Mouse (Mus musculus) MEL (cell line): ENCODE measurements around the gene Nip7. TPM values are rescaled to one million over a fixed set of nuclear protein-coding genes. Genes with fewer than 3 reads are reported as not detected.

Experiments used
- DNase-seq: peaks from one replicate; pipeline ENCODE4 v3.0.0; 2011; ENCODE audit warnings: low read depth, low spot score
- H3K27ac ChIP-seq: 2 replicates; pipeline ENCODE4 v1.5.1; 2012; ENCODE audit warnings: low read depth, mild to moderate bottlenecking, control low read depth, low read length, moderate library complexity; ENCODE audit not compliant: control insufficient read depth
- H3K27me3 ChIP-seq, 2 experiments: fragments of 150-350 bp in 1 of 2; sonication (generic) in 1 of 2; 2 replicates each; pipeline ENCODE4 v1.6.1; 2012; ENCODE audit warnings: low read length in 2 of 2, mild to moderate bottlenecking in 2 of 2, improper control_type of control experiment in 1 of 2, moderate library complexity in 1 of 2; ENCODE audit not compliant: insufficient read depth in 2 of 2, control insufficient read depth in 1 of 2
- H3K36me3 ChIP-seq, 2 experiments: 2 replicates each; pipeline ENCODE4 v1.6.1; 2012 to 2014; ENCODE audit warnings: low read length in 2 of 2, improper control_type of control experiment in 1 of 2, inconsistent platforms in 1 of 2, mild to moderate bottlenecking in 1 of 2; ENCODE audit not compliant: insufficient read depth in 2 of 2, control insufficient read depth in 1 of 2
- H3K4me1 ChIP-seq, 2 experiments: fragments of 150-350 bp in 1 of 2; sonication (generic) in 1 of 2; 2 replicates each; pipeline ENCODE4 v1.6.1; 2012; ENCODE audit warnings: low read length in 2 of 2, improper control_type of control experiment in 1 of 2, mild to moderate bottlenecking in 1 of 2; ENCODE audit not compliant: insufficient read depth in 2 of 2, control insufficient read depth in 1 of 2
- H3K4me3 ChIP-seq, 2 experiments: fragments of 150-350 bp in 1 of 2; sonication (generic) in 1 of 2; 2 replicates each; pipeline ENCODE4 v1.5.1; 2012; ENCODE audit warnings: low read depth in 2 of 2, low read length in 2 of 2, mild to moderate bottlenecking in 2 of 2, moderate library complexity in 2 of 2, control low read depth in 1 of 2, improper control_type of control experiment in 1 of 2; ENCODE audit not compliant: control insufficient read depth in 1 of 2, insufficient read depth in 1 of 2
- H3K79me2 ChIP-seq: 2 replicates; pipeline ENCODE4 v1.6.1; 2012; ENCODE audit warnings: mild to moderate bottlenecking, low read length, moderate library complexity; ENCODE audit not compliant: control insufficient read depth, poor library complexity, insufficient read depth
- H3K9ac ChIP-seq: 2 replicates; pipeline ENCODE4 v1.6.1; 2012; ENCODE audit warnings: low read depth, mild to moderate bottlenecking, control low read depth, low read length, moderate library complexity; ENCODE audit not compliant: control insufficient read depth, poor library complexity, severe bottlenecking
- H3K9me3 ChIP-seq: fragments of 150-350 bp; sonication (generic); replicated peaks from 2 replicates; pipeline ENCODE4 v1.6.1; 2012; ENCODE audit warnings: mild to moderate bottlenecking, low read length, improper control_type of control experiment, moderate library complexity; ENCODE audit not compliant: insufficient read depth
- CHD1 ChIP-seq: IDR thresholded peaks from 2 replicates; pipeline ENCODE4 v1.6.1; 2012; ENCODE audit warnings: low read depth, mild to moderate bottlenecking, inconsistent platforms, low read length, improper control_type of control experiment
- CHD2 ChIP-seq: IDR thresholded peaks from 2 replicates; pipeline ENCODE4 v1.6.1; 2011; ENCODE audit warnings: low read length, improper control_type of control experiment
- CTCF ChIP-seq, 3 experiments: IDR thresholded peaks in 2 of 3; conservative IDR thresholded peaks in 1 of 3; 2 replicates each; pipeline ENCODE4 v1.5.1; 2011 to 2012; ENCODE audit warnings: low read length in 3 of 3, low read depth in 2 of 3, mild to moderate bottlenecking in 2 of 3, improper control_type of control experiment in 1 of 3, inconsistent platforms in 1 of 3, mixed read lengths in 1 of 3, moderate library complexity in 1 of 3; ENCODE audit not compliant: control insufficient read depth in 1 of 3, insufficient read depth in 1 of 3, poor library complexity in 1 of 3, severe bottlenecking in 1 of 3
- E2F4 ChIP-seq: IDR thresholded peaks from 2 replicates; pipeline ENCODE4 v1.6.1; 2011; ENCODE audit warnings: low read depth, low read length, improper control_type of control experiment, borderline replicate concordance
- ELF1 ChIP-seq: IDR thresholded peaks from 2 replicates; pipeline ENCODE4 v1.6.1; 2014; ENCODE audit warnings: low read depth, mild to moderate bottlenecking, inconsistent platforms, low read length, improper control_type of control experiment, moderate library complexity
- ETS1 ChIP-seq: IDR thresholded peaks from 2 replicates; pipeline ENCODE4 v1.6.1; 2012; ENCODE audit warnings: low read depth, mild to moderate bottlenecking, inconsistent platforms, low read length, improper control_type of control experiment, moderate library complexity
- GATA1 ChIP-seq: IDR thresholded peaks from 2 replicates; pipeline ENCODE4 v1.6.1; 2011; ENCODE audit warnings: low read depth, low read length, improper control_type of control experiment
- JUND ChIP-seq: IDR thresholded peaks from 2 replicates; pipeline ENCODE4 v1.6.1; 2011; ENCODE audit warnings: low read depth, mild to moderate bottlenecking, improper control_type of control experiment, low read length
- KAT2A ChIP-seq: conservative IDR thresholded peaks from 2 replicates; pipeline ENCODE4 v1.6.1; 2012; ENCODE audit warnings: low read depth, low read length, improper control_type of control experiment, inconsistent platforms
- MAFK ChIP-seq: IDR thresholded peaks from 2 replicates; pipeline ENCODE4 v1.6.1; 2011; ENCODE audit warnings: low read depth, mild to moderate bottlenecking, low read length, improper control_type of control experiment, borderline replicate concordance
- MAZ ChIP-seq: IDR thresholded peaks from 2 replicates; pipeline ENCODE4 v1.6.1; 2012; ENCODE audit warnings: low read depth, mild to moderate bottlenecking, inconsistent platforms, low read length, improper control_type of control experiment
- MXI1 ChIP-seq: IDR thresholded peaks from 2 replicates; pipeline ENCODE4 v1.6.1; 2011; ENCODE audit warnings: mild to moderate bottlenecking, low read depth, low read length, improper control_type of control experiment
- MYB ChIP-seq: IDR thresholded peaks from 2 replicates; pipeline ENCODE4 v1.6.1; 2011; ENCODE audit warnings: mild to moderate bottlenecking, low read depth, low read length, improper control_type of control experiment
- NELFE ChIP-seq: IDR thresholded peaks from 2 replicates; pipeline ENCODE4 v1.6.1; 2011; ENCODE audit warnings: low read depth, low read length, improper control_type of control experiment
- NRF1 ChIP-seq: IDR thresholded peaks from 2 replicates; pipeline ENCODE4 v1.6.1; 2014; ENCODE audit warnings: low read depth, mild to moderate bottlenecking, inconsistent platforms, low read length, improper control_type of control experiment, moderate library complexity; ENCODE audit not compliant: poor library complexity, insufficient read depth, severe bottlenecking
- POLR2AphosphoS2 ChIP-seq: IDR thresholded peaks from 2 replicates; pipeline ENCODE4 v1.6.1; 2011; ENCODE audit warnings: low read length, improper control_type of control experiment
- RAD21 ChIP-seq: IDR thresholded peaks from 2 replicates; pipeline ENCODE4 v1.6.1; 2011; ENCODE audit warnings: mild to moderate bottlenecking, low read depth, low read length, improper control_type of control experiment
- SIN3A ChIP-seq: IDR thresholded peaks from 2 replicates; pipeline ENCODE4 v1.6.1; 2012; ENCODE audit warnings: low read length, improper control_type of control experiment, inconsistent platforms
- TAL1 ChIP-seq: IDR thresholded peaks from 2 replicates; pipeline ENCODE4 v1.6.1; 2012; ENCODE audit warnings: mild to moderate bottlenecking, inconsistent platforms, low read length, moderate library complexity, mixed read lengths
- USF1 ChIP-seq: IDR thresholded peaks from 2 replicates; pipeline ENCODE4 v1.6.1; 2014; ENCODE audit warnings: low read depth, mild to moderate bottlenecking, inconsistent platforms, low read length, improper control_type of control experiment, moderate library complexity
- ZKSCAN1 ChIP-seq: IDR thresholded peaks from 2 replicates; pipeline ENCODE4 v1.6.1; 2012; ENCODE audit warnings: low read depth, mild to moderate bottlenecking, inconsistent platforms, low read length, improper control_type of control experiment, moderate library complexity
- ZMIZ1 ChIP-seq: IDR thresholded peaks from 2 replicates; pipeline ENCODE4 v1.6.1; 2012; ENCODE audit warnings: low read depth, mild to moderate bottlenecking, inconsistent platforms, low read length, improper control_type of control experiment, moderate library complexity
- polyA plus RNA-seq, 2 experiments: library from polyadenylated mRNA; stranded (reverse) in 1 of 2; unstranded in 1 of 2; fragments of >175 nt in 1 of 2; fragments of >200 nt in 1 of 2; gene quantifications; 2 replicates each; pipeline versions ENCODE4 v1.2.1 to v1.2.4; 2012; ENCODE audit warnings: low replicate concordance in 2 of 2, low read depth in 1 of 2; ENCODE audit not compliant: insufficient read length in 2 of 2, insufficient read depth in 1 of 2, missing spikeins in 1 of 2
- total RNA-seq: library from RNA; depleted of rRNA; stranded (reverse); fragments of 300-350 nt; gene quantifications from 2 replicates; pipeline ENCODE4 v1.2.3, GENCODE M21; 2012

The Nip7 gene
- total and polyA plus RNA-seq, 3 experiments, result 189 to 336 (median 278) TPM

- H3K27ac ChIP-seq, result no peak overlapping the region
- TF ChIP-seq MXI1 (no peak), ETS1 (0 out of 2 replicates have a peak, but pooled peaks have one; percentile 6), JUND (no peak), NRF1 (no peak), MYB (no peak), CTCF (IDR thresholded peaks at IDR 0.05 in 2 of 3, conservative IDR thresholded peaks at IDR 0.05 in 1 of 3; ENCODE audit: control insufficient read depth in 1 of 3, insufficient read depth in 1 of 3, low read depth in 2 of 3, low read length in 3 of 3, poor library complexity in 1 of 3, severe bottlenecking in 1 of 3) (no peak), ZMIZ1 (no peak), GATA1 (no peak), MAZ (no peak)
- TF ChIP-seq, all 39 proteins: peak for 1
- Histone ChIP-seq H3K9me3 (no peaks in the 10 kb centered on the region), H3K4me1 (no peaks in the 10 kb centered on the region), H3K36me3 (peaks cover 0 to 17% of the 10 kb centered on the region in 2 experiments; a peak in 2 of 4 replicates), H3K4me3 (no peak overlapping the region), H3K79me2 (0 out of 2 replicates have a peak, but pooled peaks cover 1% of the 10 kb centered on the region), H3K9ac (no peak overlapping the region), H3K27me3 (no peaks in the 10 kb centered on the region)
- DNase-seq, result peak; percentile 48
These were observed 16.0 kb upstream of the Nip7 start for GRCm38 (mm10) chr8:107040632-107041031.

- Histone ChIP-seq H3K27me3 (no peaks in the 10 kb centered on the region), H3K4me3 (no peak overlapping the region), H3K9me3 (no peaks in the 10 kb centered on the region), H3K9ac (no peak overlapping the region), H3K4me1 (peaks cover 0 to 6% of the 10 kb centered on the region in 2 experiments; a peak in 2 of 4 replicates), H3K79me2 (peaks cover 24% of the 10 kb centered on the region)
- no peak for DNase-seq
- TF ChIP-seq MYB (no peak), POLR2AphosphoS2 (peak; percentile 54; the same call in 1 of the 2 replicates), USF1 (no peak), KAT2A (no peak)
- TF ChIP-seq, all 39 proteins: peak for 1
- H3K36me3 ChIP-seq, result peaks cover 14 to 22% of the 10 kb centered on the region in 2 experiments
- no peak overlapping the region for H3K27ac ChIP-seq
These were observed 11.2 kb upstream of the Nip7 start for GRCm38 (mm10) chr8:107045478-107045877.

- no peak overlapping the region for H3K27ac ChIP-seq
- TF ChIP-seq MAZ (no peak), CTCF (IDR thresholded peaks at IDR 0.05 in 2 of 3, conservative IDR thresholded peaks at IDR 0.05 in 1 of 3; ENCODE audit: control insufficient read depth in 1 of 3, insufficient read depth in 1 of 3, low read depth in 2 of 3, low read length in 3 of 3, poor library complexity in 1 of 3, severe bottlenecking in 1 of 3) (no peak), TAL1 (no peak), CHD1 (no peak), NELFE (no peak), GATA1 (no peak), E2F4 (no peak), SIN3A (no peak), MAFK (no peak), USF1 (no peak), ELF1 (no peak), ZKSCAN1 (no peak), JUND (no peak), RAD21 (no peak), CHD2 (no peak)
- H3K4me1 ChIP-seq, result peaks cover 0 to 6% of the 10 kb centered on the region in 2 experiments; a peak in 2 of 4 replicates
- H3K9ac ChIP-seq, result no peak overlapping the region; the same call in 1 of the 2 replicates
- no peaks in the 10 kb centered on the region for H3K9me3 ChIP-seq
- H3K36me3 ChIP-seq, result peaks cover 14 to 15% of the 10 kb centered on the region in 2 experiments
- H3K4me3 ChIP-seq, result no peak overlapping the region
- peaks cover 25% of the 10 kb centered on the region for H3K79me2 ChIP-seq
- DNase-seq, result no peak
- H3K27me3 ChIP-seq, result no peaks in the 10 kb centered on the region
These were observed 9.7 kb upstream of the Nip7 start for GRCm38 (mm10) chr8:107046976-107047375.
